Mouse (Mus musculus) forebrain, embryonic 14.5 days (tissue): ENCODE measurements at regions not wholly inside any gene's neighbourhood (a gene's known extent, or its start where the extent isn't known, plus 50 kb on each side); places are given as distances from the start of the nearest gene placed in this dataset.

Experiments used
- ATAC-seq: fragments of 200-750 bp; cut with Nextera tagmentation; 2 replicates; pipeline ENCODE4 v1.8.0; 2017; ENCODE audit warnings: mild to moderate bottlenecking, moderate library complexity
- DNase-seq: peaks from one replicate; pipeline ENCODE4 v3.0.0-alpha.2; 2015; ENCODE audit warnings: low spot score
- H3K27ac ChIP-seq: fragments of 300-500 bp; sonication (generic); 2 replicates; pipeline ENCODE4 v1.5.1; 2014; ENCODE audit warnings: low read depth, mild to moderate bottlenecking, control low read depth, low read length, moderate library complexity
- H3K27me3 ChIP-seq: fragments of 300-500 bp; sonication (generic); replicated peaks from 2 replicates; pipeline ENCODE4 v1.6.1; 2014; ENCODE audit warnings: low read length, control low read depth, mixed read lengths; ENCODE audit not compliant: control insufficient read depth, insufficient read depth
- H3K36me3 ChIP-seq: fragments of 300-500 bp; sonication (generic); 2 replicates; pipeline ENCODE4 v1.6.1; 2014; ENCODE audit warnings: low read length, control low read depth; ENCODE audit not compliant: control insufficient read depth, insufficient read depth
- H3K4me1 ChIP-seq: fragments of 300-500 bp; sonication (generic); 2 replicates; pipeline ENCODE4 v1.6.1; 2014; ENCODE audit warnings: antibody characterized with exemption, low read length, control low read depth; ENCODE audit not compliant: control insufficient read depth, insufficient read depth
- H3K4me2 ChIP-seq: fragments of 300-500 bp; sonication (generic); 2 replicates; pipeline ENCODE4 v1.6.1; 2014; ENCODE audit warnings: mild to moderate bottlenecking, control low read depth, low read length
- H3K4me3 ChIP-seq: fragments of 300-500 bp; sonication (generic); 2 replicates; pipeline ENCODE4 v1.5.1; 2014; ENCODE audit warnings: low read depth, low read length, control low read depth
- H3K9ac ChIP-seq: fragments of 300-500 bp; sonication (generic); 2 replicates; pipeline ENCODE4 v1.6.1; 2014; ENCODE audit warnings: mild to moderate bottlenecking, low read length, control low read depth, moderate library complexity
- H3K9me3 ChIP-seq: fragments of 300-500 bp; sonication (generic); replicated peaks from 2 replicates; pipeline ENCODE4 v1.6.1; 2016; ENCODE audit warnings: low read length, control low read depth, mixed read lengths; ENCODE audit not compliant: control insufficient read depth
- WGBS: fragments of 180-500 bp; shearing (Covaris S2); extraction: QIAGEN DNeasy Blood & Tissue Kit; methylation state at CpG from one replicate; pipeline ENCODE4 v1.1.7; 2014; 5-methylcytosine and 5-hydroxymethylcytosine counted together

- no peak overlapping the region for H3K27ac ChIP-seq
- H3K4me1 ChIP-seq: no peaks in the 10 kb centered on the region
- H3K36me3 ChIP-seq: no peaks in the 10 kb centered on the region
- no peaks in the 10 kb centered on the region for H3K27me3 ChIP-seq
- no peak for ATAC-seq
- no peaks in the 10 kb centered on the region for H3K9me3 ChIP-seq
- DNase-seq: peak; percentile 5
- H3K9ac ChIP-seq: no peak overlapping the region
- H3K4me2 ChIP-seq: no peak overlapping the region
- no peak overlapping the region for H3K4me3 ChIP-seq
Measured at GRCm38 (mm10) chrX:56276348-56276747, 63.7 kb upstream of the Gm773 start.

GRCm38 (mm10) chrX:56274170-56274569, 61.5 kb upstream of the Gm773 start:
- Histone ChIP-seq H3K9ac (no peak overlapping the region), H3K9me3 (no peaks in the 10 kb centered on the region), H3K4me2 (no peak overlapping the region), H3K36me3 (no peaks in the 10 kb centered on the region), H3K27me3 (no peaks in the 10 kb centered on the region), H3K4me1 (no peaks in the 10 kb centered on the region), H3K4me3 (no peak overlapping the region), H3K27ac (no peak overlapping the region)
- ATAC-seq (no peak), DNase-seq (peak; percentile 16)
- WGBS: 0% methylated on average over 1 of the region's 1 CpGs

GRCm38 (mm10) chrX:56269706-56270105, 57.0 kb upstream of the Gm773 start:
- H3K9ac ChIP-seq: no peak overlapping the region
- DNase-seq: no peak
- no peak overlapping the region for H3K4me2 ChIP-seq
- no peak overlapping the region for H3K27ac ChIP-seq
- H3K27me3 ChIP-seq: no peaks in the 10 kb centered on the region
- no peaks in the 10 kb centered on the region for H3K36me3 ChIP-seq
- WGBS: 90% methylated on average over 2 of the region's 2 CpGs
- no peaks in the 10 kb centered on the region for H3K9me3 ChIP-seq
- no peaks in the 10 kb centered on the region for H3K4me1 ChIP-seq
- no peak overlapping the region for H3K4me3 ChIP-seq
- ATAC-seq: no peak
